Mouse (Mus musculus): ENCODE measurements at regions not wholly inside any gene's neighbourhood (a gene's known extent, or its start where the extent isn't known, plus 50 kb on each side); places are given as distances from the start of the nearest gene placed in this dataset.

GRCm38 (mm10) chr15:11697060-11697459 lies 210.0 kb downstream of the Npr3 start:
- ATAC-seq (ENCODE audit: low FRiP score) = no peak
- H3K9ac ChIP-seq = no peak overlapping the region
- no peaks in the 10 kb centered on the region for H3K36me3 ChIP-seq

DNA sequence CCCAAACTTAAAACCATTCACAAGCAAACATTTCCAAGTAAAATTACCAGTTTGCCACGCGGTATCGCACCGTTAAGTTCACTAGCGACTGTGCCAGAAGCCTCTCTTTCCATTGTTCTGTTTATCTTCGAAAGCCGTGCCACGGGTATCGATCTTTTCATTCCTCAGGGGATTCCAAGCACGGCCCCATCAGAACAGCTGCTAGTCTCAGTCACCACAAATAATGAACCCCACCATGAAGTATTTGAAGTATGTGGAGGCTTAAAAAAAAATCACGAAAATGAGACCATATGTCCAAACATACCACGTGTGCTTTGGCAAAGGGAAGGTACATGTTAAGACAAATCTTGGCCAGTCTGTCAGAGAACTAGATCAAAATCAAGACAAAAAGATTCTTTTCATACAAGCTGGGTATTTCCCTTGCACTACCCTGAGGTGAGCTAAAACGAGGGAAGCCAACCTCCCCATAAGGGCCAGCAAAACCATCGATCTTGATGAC lies 213.3 kb downstream of the Npr3 start:
- Histone ChIP-seq H3K4me1 (no peaks in the 10 kb centered on the region), H3K36me3 (no peaks in the 10 kb centered on the region), H3K4me3 (no peak overlapping the region), H3K9me3 (replicated peaks) (no peaks in the 10 kb centered on the region), H3K27me3 (no peaks in the 10 kb centered on the region), H3K27ac (no peak overlapping the region), H3K9ac (no peak overlapping the region), H3K4me2 (replicated peaks) (no peak overlapping the region)
- WGBS = 64% methylated on average over 14 of the region's 14 CpGs
- ATAC-seq (ENCODE audit: low FRiP score) = no peak

More at GRCm38 (mm10) chr15:11697060-11697459, 210.0 kb downstream of the Npr3 start:
- no peaks in the 10 kb centered on the region for H3K9me3 ChIP-seq (replicated peaks)
- no peak overlapping the region for H3K4me2 ChIP-seq (replicated peaks)
- 40% methylated on average over 3 of the region's 3 CpGs for WGBS
- no peaks in the 10 kb centered on the region for H3K27me3 ChIP-seq
- H3K4me1 ChIP-seq = no peaks in the 10 kb centered on the region
- H3K27ac ChIP-seq = no peak overlapping the region
- no peak overlapping the region for H3K4me3 ChIP-seq

GRCm38 (mm10) chr15:11664839-11665379 lies 242.2 kb downstream of the Npr3 start:
- Histone ChIP-seq H3K4me2 (replicated peaks) (no peak overlapping the region), H3K9me3 (replicated peaks) (no peaks in the 10 kb centered on the region), H3K9ac (no peak overlapping the region), H3K27me3 (no peaks in the 10 kb centered on the region), H3K36me3 (no peaks in the 10 kb centered on the region), H3K4me3 (no peak overlapping the region), H3K27ac (no peak overlapping the region), H3K4me1 (no peaks in the 10 kb centered on the region)
- no peak for ATAC-seq (ENCODE audit: low FRiP score)
- 84% methylated on average over 5 of the region's 5 CpGs for whole genome bisulfite sequencing

- Histone ChIP-seq H3K9me3 (replicated peaks) (no peaks in the 10 kb centered on the region), H3K4me3 (no peak overlapping the region), H3K27me3 (no peaks in the 10 kb centered on the region), H3K36me3 (no peaks in the 10 kb centered on the region), H3K4me2 (replicated peaks) (no peak overlapping the region), H3K9ac (no peak overlapping the region), H3K4me1 (no peaks in the 10 kb centered on the region), H3K27ac (no peak overlapping the region)
- no peak for ATAC-seq (ENCODE audit: low FRiP score)
- WGBS = 91% methylated on average over 3 of the region's 3 CpGs
These were observed 251.9 kb downstream of the Npr3 start for GRCm38 (mm10) chr15:11655168-11655567.

DNA sequence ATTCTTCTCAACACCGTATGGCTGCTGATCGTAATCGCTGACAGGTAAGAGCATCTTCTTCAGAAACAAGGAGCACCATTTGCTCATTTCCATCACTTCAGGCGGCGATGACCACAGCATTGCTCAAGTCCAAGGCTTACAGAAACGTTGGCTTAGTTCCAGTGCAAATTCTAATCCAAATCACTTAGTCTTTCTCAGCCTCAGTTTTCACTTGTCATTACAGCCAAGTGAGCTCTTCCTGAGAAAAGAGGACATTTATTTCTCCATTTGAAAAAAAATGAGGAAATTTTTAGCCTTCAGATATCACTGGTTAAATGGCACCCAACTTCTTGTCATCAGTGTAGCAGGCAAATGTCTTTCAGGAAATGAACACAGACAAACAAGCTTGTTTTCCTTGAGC lies 246.8 kb upstream of the Tars start:
- ATAC-seq (ENCODE audit: low FRiP score) = no peak
- no peaks in the 10 kb centered on the region for H3K9me3 ChIP-seq (replicated peaks)
- H3K9ac ChIP-seq = no peak overlapping the region
- WGBS = 83% methylated on average over 6 of the region's 6 CpGs
- no peaks in the 10 kb centered on the region for H3K36me3 ChIP-seq
- no peak overlapping the region for H3K4me3 ChIP-seq
- no peak overlapping the region for H3K4me2 ChIP-seq (replicated peaks)
- H3K4me1 ChIP-seq = no peaks in the 10 kb centered on the region
- no peaks in the 10 kb centered on the region for H3K27me3 ChIP-seq
- H3K27ac ChIP-seq = no peak overlapping the region

GRCm38 (mm10) chr15:11644779-11645178 lies 245.3 kb upstream of the Tars start:
- no peak overlapping the region for H3K4me3 ChIP-seq
- 69% methylated on average over 7 of the region's 7 CpGs for WGBS
- no peaks in the 10 kb centered on the region for H3K9me3 ChIP-seq (replicated peaks)
- ATAC-seq (ENCODE audit: low FRiP score) = no peak
- no peaks in the 10 kb centered on the region for H3K36me3 ChIP-seq
- H3K4me1 ChIP-seq = no peaks in the 10 kb centered on the region
- H3K4me2 ChIP-seq (replicated peaks) = no peak overlapping the region
- H3K27ac ChIP-seq = no peak overlapping the region
- H3K27me3 ChIP-seq = no peaks in the 10 kb centered on the region
- no peak overlapping the region for H3K9ac ChIP-seq

DNA sequence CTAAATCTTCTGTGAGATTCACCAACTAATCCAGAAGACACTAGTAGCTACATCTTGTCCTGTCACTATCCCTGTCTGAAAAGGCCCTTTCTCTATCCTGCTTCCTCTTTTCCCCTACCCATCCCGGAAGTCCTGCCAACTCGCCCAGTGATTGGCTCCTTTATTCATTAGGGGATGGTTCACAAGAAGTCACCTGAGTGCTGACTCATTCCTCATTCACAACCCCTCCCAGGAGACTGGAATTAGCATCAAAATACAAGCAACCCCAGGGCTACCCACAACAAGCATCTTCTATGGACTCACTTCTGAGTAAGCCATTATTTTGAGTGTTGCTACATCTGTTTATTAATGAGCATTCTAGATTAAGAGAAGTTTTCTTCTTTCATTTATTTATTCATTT lies 231.2 kb upstream of the Tars start:
- Histone ChIP-seq H3K9ac (no peak overlapping the region), H3K4me2 (replicated peaks) (no peak overlapping the region), H3K4me1 (no peaks in the 10 kb centered on the region), H3K27ac (no peak overlapping the region), H3K36me3 (no peaks in the 10 kb centered on the region), H3K27me3 (no peaks in the 10 kb centered on the region), H3K4me3 (no peak overlapping the region), H3K9me3 (replicated peaks) (no peaks in the 10 kb centered on the region)
- ATAC-seq (ENCODE audit: low FRiP score) = no peak
- 76% methylated on average over 2 of the region's 2 CpGs for WGBS

- 87% methylated on average over 9 of the region's 9 CpGs for WGBS
- H3K27me3 ChIP-seq = no peaks in the 10 kb centered on the region
- H3K4me3 ChIP-seq = no peak overlapping the region
- H3K9me3 ChIP-seq (replicated peaks) = no peaks in the 10 kb centered on the region
- no peak overlapping the region for H3K4me2 ChIP-seq (replicated peaks)
- no peaks in the 10 kb centered on the region for H3K36me3 ChIP-seq
- H3K4me1 ChIP-seq = no peaks in the 10 kb centered on the region
- no peak overlapping the region for H3K9ac ChIP-seq
- ATAC-seq (ENCODE audit: low FRiP score) = no peak
- H3K27ac ChIP-seq = no peak overlapping the region
These were observed 227.0 kb upstream of the Tars start for GRCm38 (mm10) chr15:11626433-11626832.

DNA sequence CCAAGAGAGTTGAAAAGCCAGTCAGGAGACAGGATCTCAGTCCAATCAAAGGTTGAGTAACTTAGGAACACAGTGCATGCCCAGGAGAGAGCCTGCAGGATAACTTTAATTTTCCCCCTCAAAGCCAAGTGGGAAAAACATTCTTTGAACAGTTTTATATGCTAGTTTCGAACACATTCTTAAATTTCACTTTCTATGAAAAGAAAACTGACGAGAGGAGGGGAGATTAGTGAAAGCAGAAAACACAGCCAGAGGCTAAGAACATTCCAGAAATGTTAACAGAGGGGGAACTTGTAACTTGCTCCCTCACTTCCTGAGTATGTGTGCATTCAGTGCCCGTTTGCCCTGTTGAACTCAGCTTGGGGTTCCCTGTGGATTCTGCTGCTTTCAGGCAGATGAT lies 213.0 kb upstream of the Tars start:
- H3K4me3 ChIP-seq = no peak overlapping the region
- H3K9me3 ChIP-seq (replicated peaks) = no peaks in the 10 kb centered on the region
- ATAC-seq (ENCODE audit: low FRiP score) = no peak
- H3K36me3 ChIP-seq = no peaks in the 10 kb centered on the region
- H3K4me1 ChIP-seq = no peaks in the 10 kb centered on the region
- no peak overlapping the region for H3K27ac ChIP-seq
- H3K27me3 ChIP-seq = no peaks in the 10 kb centered on the region
- 49% methylated on average over 3 of the region's 3 CpGs for WGBS
- no peak overlapping the region for H3K9ac ChIP-seq
- H3K4me2 ChIP-seq (replicated peaks) = no peak overlapping the region

DNA sequence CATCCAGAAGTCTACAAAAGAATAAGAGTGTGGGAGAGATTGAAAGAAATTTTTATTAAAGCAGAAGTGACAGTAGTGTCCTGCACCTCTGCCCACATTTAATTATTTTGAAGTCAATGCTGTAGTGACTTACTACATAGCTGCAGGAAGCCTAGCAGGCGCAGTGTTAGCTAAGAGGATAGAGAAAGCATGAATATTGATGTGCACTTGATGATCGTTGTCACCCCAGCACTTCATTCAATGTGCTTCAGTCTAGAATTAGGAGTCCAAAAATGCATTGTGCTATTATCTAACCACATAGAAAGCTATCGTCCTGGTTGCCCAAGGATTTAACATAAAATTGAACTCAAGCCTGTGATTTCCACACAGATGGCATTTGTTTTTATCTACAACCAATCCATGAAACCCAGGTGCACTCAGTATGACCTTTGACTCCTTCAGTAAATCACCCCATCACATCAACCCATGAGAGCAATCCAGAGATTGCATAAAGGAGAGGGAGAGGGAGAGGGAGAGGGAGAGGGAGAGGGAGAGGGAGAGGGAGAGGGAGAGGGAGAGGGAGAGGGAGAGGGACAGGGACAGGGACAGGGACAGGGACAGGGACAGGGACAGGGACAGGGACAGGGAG lies 210.7 kb upstream of the Tars start:
- ATAC-seq (ENCODE audit: low FRiP score) = no peak
- Histone ChIP-seq H3K4me1 (no peaks in the 10 kb centered on the region), H3K9me3 (replicated peaks) (no peaks in the 10 kb centered on the region), H3K4me2 (replicated peaks) (no peak overlapping the region), H3K27ac (no peak overlapping the region), H3K27me3 (no peaks in the 10 kb centered on the region), H3K9ac (no peak overlapping the region), H3K4me3 (no peak overlapping the region), H3K36me3 (no peaks in the 10 kb centered on the region)
- WGBS = 68% methylated on average over 3 of the region's 3 CpGs

DNA sequence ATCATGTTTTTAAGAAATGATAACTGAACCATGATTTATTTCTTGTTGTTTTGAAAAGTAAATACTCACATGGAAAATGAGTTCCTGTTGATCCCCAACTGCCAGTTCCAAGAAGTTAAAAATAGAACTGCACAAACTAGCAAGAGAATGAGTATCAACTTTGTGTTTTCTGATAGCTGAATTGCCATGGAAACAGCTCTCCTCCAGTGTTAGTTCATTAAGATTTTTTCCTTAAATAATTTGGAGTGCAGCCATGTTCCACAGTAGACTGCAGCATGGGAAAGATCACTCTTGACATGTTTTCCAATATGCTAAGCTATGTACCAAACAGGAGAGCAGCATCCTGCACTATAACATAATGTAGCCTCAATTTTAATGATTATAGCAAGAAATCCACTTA lies 208.0 kb upstream of the Tars start:
- no peak for ATAC-seq (ENCODE audit: low FRiP score)
- Histone ChIP-seq H3K27ac (no peak overlapping the region), H3K9me3 (replicated peaks) (no peaks in the 10 kb centered on the region), H3K27me3 (no peaks in the 10 kb centered on the region), H3K36me3 (no peaks in the 10 kb centered on the region), H3K4me1 (no peaks in the 10 kb centered on the region), H3K4me3 (no peak overlapping the region), H3K4me2 (replicated peaks) (no peak overlapping the region), H3K9ac (no peak overlapping the region)

DNA sequence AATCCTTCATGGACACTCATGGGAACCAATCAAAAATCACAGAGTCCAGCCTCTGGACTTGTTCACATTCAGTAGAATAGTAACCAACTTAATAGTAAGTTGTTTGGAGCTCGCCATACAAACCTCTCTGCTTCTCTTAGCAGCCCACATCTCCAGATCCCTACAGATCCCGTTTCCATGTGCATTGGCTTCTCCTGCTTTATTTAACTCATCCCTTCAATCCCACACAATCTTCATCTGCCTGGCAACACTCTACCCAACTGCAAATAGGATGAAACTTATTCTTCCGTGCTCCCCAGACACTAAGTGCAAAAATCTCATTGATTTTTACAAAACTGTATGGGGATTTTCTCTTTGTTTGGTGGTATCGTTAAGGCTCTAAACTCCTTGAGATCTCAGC lies 206.2 kb upstream of the Tars start:
- no peak for ATAC-seq (ENCODE audit: low FRiP score)
- Histone ChIP-seq H3K27ac (no peak overlapping the region), H3K9ac (no peak overlapping the region), H3K27me3 (no peaks in the 10 kb centered on the region), H3K4me3 (no peak overlapping the region), H3K4me1 (no peaks in the 10 kb centered on the region), H3K4me2 (replicated peaks) (no peak overlapping the region), H3K36me3 (no peaks in the 10 kb centered on the region), H3K9me3 (replicated peaks) (no peaks in the 10 kb centered on the region)
- WGBS = 90% methylated on average over 4 of the region's 4 CpGs

DNA sequence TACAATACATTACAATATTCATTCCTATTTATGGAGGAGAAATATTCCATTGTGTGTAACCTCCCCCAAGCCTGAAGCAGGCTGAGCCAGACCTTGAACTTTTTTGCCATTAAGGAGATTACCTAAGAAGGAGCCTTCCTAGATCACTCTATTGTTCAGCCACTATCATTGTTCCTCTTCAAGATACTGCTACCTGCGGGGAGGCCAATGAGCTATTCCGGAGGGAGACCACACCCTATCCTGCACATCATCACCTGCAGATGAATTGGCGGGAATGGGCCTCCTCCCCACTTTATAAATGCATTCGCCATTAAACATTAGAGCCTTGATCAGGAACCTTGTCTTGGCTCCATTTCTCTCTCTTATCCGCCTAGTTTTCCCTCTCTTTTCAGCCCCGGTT lies 197.6 kb upstream of the Tars start:
- no peak overlapping the region for H3K4me3 ChIP-seq
- no peak for ATAC-seq (ENCODE audit: low FRiP score)
- WGBS = 84% methylated on average over 6 of the region's 6 CpGs
- H3K27ac ChIP-seq = no peak overlapping the region
- H3K9me3 ChIP-seq (replicated peaks) = no peaks in the 10 kb centered on the region
- H3K9ac ChIP-seq = no peak overlapping the region
- no peak overlapping the region for H3K4me2 ChIP-seq (replicated peaks)
- no peaks in the 10 kb centered on the region for H3K4me1 ChIP-seq
- H3K36me3 ChIP-seq = no peaks in the 10 kb centered on the region
- no peaks in the 10 kb centered on the region for H3K27me3 ChIP-seq

All from hindbrain, embryonic 12.5 days (tissue).